8 mouse cellular contexts compared by ENCODE assay signal in the genomic region with DNA sequence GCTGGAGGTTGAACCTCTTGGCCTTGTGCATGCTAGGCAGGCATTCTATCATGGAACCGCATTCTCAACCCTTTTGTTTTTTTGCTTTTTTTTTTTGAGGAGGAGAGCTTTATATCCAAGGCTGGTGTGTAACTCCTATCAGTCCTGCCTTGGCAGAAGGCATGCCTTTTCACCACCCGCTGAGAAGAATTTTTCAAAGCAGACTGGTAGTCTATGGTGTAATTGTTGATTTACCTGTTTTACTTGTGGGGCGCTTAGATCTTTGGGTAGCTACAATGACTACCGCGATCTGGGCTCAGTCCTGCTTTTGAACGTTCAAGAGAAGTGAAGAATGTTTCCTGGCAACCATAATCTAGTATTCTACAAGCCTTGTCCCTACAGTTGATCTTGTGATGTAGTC. TPM values are rescaled to one million over a fixed set of nuclear protein-coding genes. Genes with fewer than 3 reads are reported as not detected.
DNase-seq lines count a peak whose midpoint lies in the region; ATAC-seq lines count a peak whose summit lies in the region.

No protein-coding gene starts in this region.

- 58% methylated on average over 6 of the region's 6 CpGs for WGBS in kidney, embryonic 15.5 days
- 65% methylated on average over 6 of the region's 6 CpGs for WGBS in intestine, embryonic 14.5 days

- H3K4me3 ChIP-seq in kidney, embryonic 15.5 days (replicated peaks), result peak overlapping the region; percentile 85
- H3K4me3 ChIP-seq in intestine, embryonic 14.5 days (ENCODE audit: low read depth, low read length), result peak overlapping the region; percentile 97

- no peaks in the 10 kb centered on the region for H3K27me3 ChIP-seq in kidney, embryonic 15.5 days
- H3K27me3 ChIP-seq in intestine, embryonic 14.5 days (replicated peaks; ENCODE audit: control insufficient read depth, insufficient read depth, low read length), result no peaks in the 10 kb centered on the region

- no peak for ATAC-seq in kidney, embryonic 15.5 days (replicated peaks; ENCODE audit: low FRiP score)
- no peak for ATAC-seq in intestine, embryonic 14.5 days (replicated peaks; ENCODE audit: low FRiP score, low TSS enrichment, low read depth)

- peak overlapping the region; percentile 80 for H3K4me2 ChIP-seq in kidney, embryonic 15.5 days
- H3K4me2 ChIP-seq in intestine, embryonic 14.5 days (ENCODE audit: low read length), result peak overlapping the region; percentile 95

- no peak for DNase-seq in kidney, postnatal 10 days
- DNase-seq in cerebellum, postnatal 14 days, result peak; percentile 29 to 30
- DNase-seq in intestine, embryonic 14.5 days (ENCODE audit: low spot score), result no peak
- peak; percentile 34 for DNase-seq in naive thymus-derived CD4-positive, alpha-beta T cell, adult 2 months (ENCODE audit: low read depth)
- DNase-seq in layer of hippocampus, postnatal 25 days (ENCODE audit: extremely low spot score in 1 of 2, low spot score in 1 of 2), result no peak
- no peak for DNase-seq in embryo, embryonic 9.5 days (ENCODE audit: extremely low spot score)
- DNase-seq in adrenal gland, adult 18-20 months (ENCODE audit: low spot score in 2 of 2), result no peak

- no peak overlapping the region for H3K27ac ChIP-seq in kidney, embryonic 15.5 days
- H3K27ac ChIP-seq in intestine, embryonic 14.5 days (ENCODE audit: low read depth), result no peak overlapping the region

- peaks cover 34% of the 10 kb centered on the region for H3K36me3 ChIP-seq in kidney, embryonic 15.5 days
- H3K36me3 ChIP-seq in intestine, embryonic 14.5 days (ENCODE audit: control insufficient read depth, insufficient read depth, low read length), result peaks cover 22% of the 10 kb centered on the region

- peak overlapping the region; percentile 84 for H3K9ac ChIP-seq in kidney, embryonic 15.5 days
- H3K9ac ChIP-seq in intestine, embryonic 14.5 days (ENCODE audit: low read length), result peak overlapping the region; percentile 92

- no peaks in the 10 kb centered on the region for H3K9me3 ChIP-seq in kidney, embryonic 15.5 days (replicated peaks)
- no peaks in the 10 kb centered on the region for H3K9me3 ChIP-seq in intestine, embryonic 14.5 days (ENCODE audit: control insufficient read depth, low read length)

- peaks cover 20% of the 10 kb centered on the region for H3K4me1 ChIP-seq in kidney, embryonic 15.5 days
- peaks cover 15% of the 10 kb centered on the region for H3K4me1 ChIP-seq in intestine, embryonic 14.5 days (replicated peaks; ENCODE audit: control insufficient read depth, insufficient read depth, low read length)

RNA-seq across cellular contexts. Expression of a gene that starts 0.9 kb away (rescaled TPM):
- 125 and 133 TPM in 2 replicates for polyA plus RNA-seq in kidney, embryonic 15.5 days (2015; fragmentation: Nextera tagmentation; extraction: Ambion mirVana)
- polyA plus RNA-seq in intestine, embryonic 14.5 days (2014; fragmentation: Nextera tagmentation; extraction: Ambion mirVana), result 146 and 161 TPM in 2 replicates
- total RNA-seq in layer of hippocampus, postnatal 25 days (2021), result 10 to 100 TPM; 40.0 to 42.9 TPM
- 10 to 100 TPM; 27.3 to 34.6 TPM for total RNA-seq in adrenal gland, adult 18-20 months (2021)

RNA-seq across cellular contexts. Expression of a gene that starts 0.9 kb away (rescaled TPM):
- 73.2 and 75.9 TPM in 2 replicates for polyA plus RNA-seq in kidney, embryonic 15.5 days (2015; fragmentation: Nextera tagmentation; extraction: Ambion mirVana)
- polyA plus RNA-seq in intestine, embryonic 14.5 days (2014; fragmentation: Nextera tagmentation; extraction: Ambion mirVana), result 62.5 and 65.0 TPM in 2 replicates
- 10 to 100 TPM; 61.9 to 64.1 TPM for total RNA-seq in layer of hippocampus, postnatal 25 days (2021)
- total RNA-seq in adrenal gland, adult 18-20 months (2021), result 10 to 100 TPM; 53.5 to 76.3 TPM

RNA-seq across cellular contexts. Expression of a gene that starts 36.8 kb away (rescaled TPM):
- 0.72 and 1.6 TPM in 2 replicates for polyA plus RNA-seq in kidney, embryonic 15.5 days (2015; fragmentation: Nextera tagmentation; extraction: Ambion mirVana)
- not detected in 2 replicates for polyA plus RNA-seq in intestine, embryonic 14.5 days (2014; fragmentation: Nextera tagmentation; extraction: Ambion mirVana)
- 1 to 10 TPM; 3.1 to 3.9 TPM for total RNA-seq in layer of hippocampus, postnatal 25 days (2021)
- 10 to 100 TPM; 21.6 to 53.1 TPM for total RNA-seq in adrenal gland, adult 18-20 months (2021)

Comparison
In these comparisons a context has a peak if more than half of its experiments do, and no peak if none do; other contexts are left out.
1. DNase-seq: peak in cerebellum, postnatal 14 days (2 of 2) and naive thymus-derived CD4-positive, alpha-beta T cell, adult 2 months (single experiment); none in kidney, postnatal 10 days (single experiment), intestine, embryonic 14.5 days (single experiment), layer of hippocampus, postnatal 25 days (0 of 2), embryo, embryonic 9.5 days (single experiment) and adrenal gland, adult 18-20 months (0 of 2).
2. RNA of a gene that starts 36.8 kb away (total RNA-seq): 21.6 to 53.1 TPM in adrenal gland, adult 18-20 months; 3.1 to 3.9 TPM in layer of hippocampus, postnatal 25 days; every median in the first group is over 4 times any median in the second.